Mouse (Mus musculus) kidney, adult 2 months (tissue): ENCODE data around the gene Epor. TPM values are rescaled to one million over a fixed set of nuclear protein-coding genes. Genes with fewer than 3 reads are reported as not detected.

Source experiments
- DNase-seq: peaks from one replicate; pipeline ENCODE4 v3.0.0; 2021
- H3K27ac ChIP-seq: fragments of 200-500 bp; 2 replicates; pipeline ENCODE4 v1.5.1; 2012; ENCODE audit warnings: low read depth, low read length, control low read depth, inconsistent platforms; ENCODE audit not compliant: insufficient read depth
- H3K27me3 ChIP-seq: fragments of 200-500 bp; replicated peaks from 2 replicates; pipeline ENCODE4 v1.6.1; 2012; ENCODE audit warnings: mild to moderate bottlenecking, moderate library complexity, low read length, inconsistent platforms; ENCODE audit not compliant: control insufficient read depth, insufficient read depth
- H3K36me3 ChIP-seq: fragments of 200-500 bp; 2 replicates; pipeline ENCODE4 v1.6.1; 2012; ENCODE audit warnings: mild to moderate bottlenecking, moderate library complexity, low read length, inconsistent platforms; ENCODE audit not compliant: control insufficient read depth, insufficient read depth
- H3K4me1 ChIP-seq: fragments of 200-500 bp; 2 replicates; pipeline ENCODE4 v1.6.1; 2011; ENCODE audit warnings: low read length; ENCODE audit not compliant: control insufficient read depth, insufficient read depth
- H3K4me3 ChIP-seq: fragments of 200-500 bp; 2 replicates; pipeline ENCODE4 v1.5.1; 2011; ENCODE audit warnings: mild to moderate bottlenecking, low read depth, low read length, control low read depth; ENCODE audit not compliant: insufficient read depth
- CTCF ChIP-seq: fragments of 200-500 bp; conservative IDR thresholded peaks from 2 replicates; pipeline ENCODE4 v1.5.1; 2011; ENCODE audit warnings: low read depth, mild to moderate bottlenecking, control low read depth, low read length, moderate library complexity, mixed read lengths; ENCODE audit not compliant: insufficient read depth, insufficient read length
- POLR2A ChIP-seq: fragments of 200-500 bp; IDR thresholded peaks from one replicate; pipeline ENCODE4 v1.6.1; 2011; ENCODE audit warnings: low read depth, low read length, control low read depth
- WGBS: fragments of 180-500 bp; shearing (Covaris S2); methylation state at CpG from one replicate; pipeline ENCODE4 v1.1.7; 2018; 5-methylcytosine and 5-hydroxymethylcytosine counted together
- polyA plus RNA-seq: library from polyadenylated mRNA; depleted of rRNA; stranded (reverse); fragments of >200 nt; gene quantifications from 2 replicates; pipeline ENCODE4 v1.2.3, GENCODE M21; 2012

The Epor gene
- polyA plus RNA-seq, 1 experiment, result 14.0 TPM

DNA sequence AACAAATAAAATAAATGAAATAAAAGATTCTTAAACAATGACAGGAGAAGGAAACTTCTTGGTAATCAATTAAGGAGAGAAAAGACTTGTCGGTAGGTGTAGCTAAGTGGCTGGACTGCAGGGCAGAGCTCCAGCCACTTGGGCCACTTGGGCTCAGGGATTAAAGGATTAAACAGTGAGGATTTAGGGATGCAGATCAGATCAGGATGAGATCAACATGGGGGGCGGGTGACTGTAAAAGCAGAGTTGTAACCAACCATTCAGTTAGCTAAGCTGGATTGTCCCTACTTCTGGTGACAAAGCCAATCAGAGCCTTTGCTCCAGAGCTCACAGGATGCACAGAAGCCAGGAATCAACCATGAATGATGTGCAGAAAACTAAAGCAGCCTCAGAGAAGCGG is 20.6 kb upstream of the Epor start:
- WGBS, result 64% methylated on average over 3 of the region's 3 CpGs
- no peak for TF ChIP-seq POLR2A
- TF ChIP-seq CTCF, result no peak
- no peak overlapping the region for H3K27ac ChIP-seq
- H3K36me3 ChIP-seq, result peaks cover 6% of the 10 kb centered on the region
- no peak for DNase-seq
- H3K4me1 ChIP-seq, result peaks cover 3% of the 10 kb centered on the region; the same call in 1 of the 2 replicates
- H3K4me3 ChIP-seq, result no peak overlapping the region
- no peaks in the 10 kb centered on the region for H3K27me3 ChIP-seq

DNA sequence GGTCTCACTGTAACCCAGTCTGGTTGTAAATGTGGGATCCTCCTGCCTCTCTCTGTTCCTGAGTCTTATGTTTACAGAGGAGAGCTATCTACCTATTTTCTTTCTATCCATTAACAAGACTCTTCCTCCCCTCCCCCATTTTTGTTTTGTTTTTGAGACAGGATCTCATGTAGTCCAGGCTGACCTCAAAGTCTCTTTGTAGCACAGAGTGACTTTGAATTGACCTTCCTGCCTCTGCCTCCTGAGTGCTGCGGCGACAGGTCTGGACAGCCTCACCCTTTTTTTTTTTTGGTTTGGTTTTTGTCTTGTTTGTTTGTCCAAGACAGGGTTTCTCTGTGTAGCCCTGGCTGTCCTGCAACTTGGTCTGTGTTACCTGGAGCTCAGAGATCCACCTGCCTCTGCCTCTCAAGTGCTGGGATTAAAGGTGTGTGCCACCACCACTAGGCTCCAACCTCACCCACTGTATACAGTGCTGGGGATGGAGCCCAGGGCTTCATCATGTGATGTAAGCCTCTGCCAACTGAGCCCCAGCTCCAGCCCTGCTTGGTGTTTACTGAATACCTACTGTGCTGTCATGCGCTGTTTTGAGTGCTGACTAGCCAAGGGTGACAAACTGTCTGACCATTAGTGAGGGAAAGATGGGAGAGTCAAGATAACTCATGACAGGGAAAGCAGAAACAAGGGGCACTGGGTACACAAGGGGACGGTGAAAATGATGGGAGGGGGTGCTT is 15.3 kb upstream of the Epor start:
- no peak for TF ChIP-seq CTCF
- TF ChIP-seq POLR2A, result no peak

DNA sequence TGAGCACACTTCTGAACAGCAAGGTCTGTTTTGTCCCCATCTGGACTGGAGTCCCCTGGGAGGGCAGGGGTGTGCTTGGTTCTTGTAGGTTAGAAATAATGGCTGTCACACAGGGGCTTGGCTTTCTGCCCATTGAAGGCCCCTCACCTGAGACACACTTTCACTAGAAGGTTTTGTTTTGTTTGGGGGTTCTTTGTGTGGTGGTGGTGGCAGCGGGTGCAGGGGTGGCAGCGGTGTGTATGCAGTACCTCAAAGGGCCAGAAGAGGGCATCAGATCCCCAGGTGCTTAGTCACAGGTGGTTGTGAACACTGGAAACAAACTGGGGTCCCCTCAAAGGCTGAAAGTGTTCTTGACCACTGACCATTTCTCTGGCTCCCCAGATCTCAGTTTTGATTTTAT is 14.7 kb upstream of the Epor start:
- Histone ChIP-seq H3K27me3 (no peaks in the 10 kb centered on the region), H3K27ac (no peak overlapping the region), H3K4me3 (no peak overlapping the region), H3K4me1 (no peaks in the 10 kb centered on the region), H3K36me3 (peaks cover 6% of the 10 kb centered on the region)
- WGBS, result 48% methylated on average over 2 of the region's 2 CpGs
- peak; percentile 45 for DNase-seq
- TF ChIP-seq CTCF, result peak; percentile 76
- TF ChIP-seq POLR2A, result no peak

More for the DNA sequence above, 15.3 kb upstream of the Epor start:
- peaks cover 6% of the 10 kb centered on the region for H3K36me3 ChIP-seq
- H3K4me1 ChIP-seq, result no peaks in the 10 kb centered on the region
- WGBS, result 49% methylated on average over 4 of the region's 4 CpGs
- DNase-seq, result peak; percentile 73
- H3K4me3 ChIP-seq, result no peak overlapping the region
- peak overlapping the region; percentile 43; the same call in 1 of the 2 replicates for H3K27ac ChIP-seq
- H3K27me3 ChIP-seq, result no peaks in the 10 kb centered on the region

DNA sequence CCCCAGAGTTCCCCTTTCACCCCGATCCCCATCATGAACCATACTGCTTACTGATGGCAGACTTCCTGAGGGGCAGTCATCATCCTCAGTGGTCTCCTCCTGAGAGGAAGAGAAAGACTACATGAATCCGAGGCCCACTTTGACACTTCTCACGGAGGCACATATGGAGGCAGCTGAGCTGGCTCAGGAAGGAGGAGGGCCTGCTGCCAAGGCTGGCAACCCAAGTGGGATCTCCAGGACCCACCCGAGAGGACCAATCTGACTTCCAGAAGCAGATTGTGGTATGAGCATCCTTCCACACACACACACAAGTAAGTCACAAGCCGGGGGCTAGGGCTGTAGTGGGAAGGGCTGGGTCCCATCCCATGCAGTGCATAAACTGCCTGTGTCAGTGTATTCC is 14.0 kb upstream of the Epor start:
- no peak for TF ChIP-seq POLR2A
- no peak for TF ChIP-seq CTCF
- no peak for DNase-seq
- H3K27ac ChIP-seq, result no peak overlapping the region
- WGBS, result 81% methylated on average over 5 of the region's 5 CpGs
- no peaks in the 10 kb centered on the region for H3K4me1 ChIP-seq
- H3K27me3 ChIP-seq, result no peaks in the 10 kb centered on the region
- peaks cover 6% of the 10 kb centered on the region for H3K36me3 ChIP-seq
- H3K4me3 ChIP-seq, result no peak overlapping the region

DNA sequence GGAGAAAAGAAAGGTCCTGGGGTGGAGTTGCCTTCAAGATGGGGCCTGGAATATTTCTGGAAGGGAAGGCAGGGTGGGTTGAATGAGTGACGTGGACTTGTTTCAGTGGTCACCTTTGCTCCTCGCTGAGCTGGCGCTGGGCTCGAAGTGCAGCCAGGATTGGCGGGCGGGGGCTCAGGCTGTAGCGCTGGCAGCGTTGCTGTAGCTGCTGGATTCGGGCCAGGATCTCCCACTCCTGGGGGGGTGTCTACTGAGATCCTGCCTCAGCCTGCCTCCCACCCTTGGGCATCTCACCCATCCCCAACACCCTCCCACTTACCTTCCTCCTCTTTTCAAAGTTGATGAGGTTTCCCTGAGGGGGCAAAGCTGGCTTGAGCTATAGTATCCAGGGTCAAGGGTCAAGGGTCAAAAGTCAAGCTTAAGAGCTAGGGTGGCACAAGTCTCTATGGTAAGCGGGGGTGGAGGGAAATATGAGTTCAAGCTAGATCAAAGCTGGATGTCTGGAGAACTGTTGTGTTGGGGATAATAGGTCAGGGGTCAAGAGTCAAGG is 13.4 kb upstream of the Epor start:
- WGBS, result 73% methylated on average over 10 of the region's 10 CpGs
- Histone ChIP-seq H3K4me3 (no peak overlapping the region), H3K4me1 (no peaks in the 10 kb centered on the region), H3K27me3 (no peaks in the 10 kb centered on the region), H3K36me3 (peaks cover 5% of the 10 kb centered on the region), H3K27ac (no peak overlapping the region)
- no peak for TF ChIP-seq POLR2A
- no peak for TF ChIP-seq CTCF
- no peak for DNase-seq

DNA sequence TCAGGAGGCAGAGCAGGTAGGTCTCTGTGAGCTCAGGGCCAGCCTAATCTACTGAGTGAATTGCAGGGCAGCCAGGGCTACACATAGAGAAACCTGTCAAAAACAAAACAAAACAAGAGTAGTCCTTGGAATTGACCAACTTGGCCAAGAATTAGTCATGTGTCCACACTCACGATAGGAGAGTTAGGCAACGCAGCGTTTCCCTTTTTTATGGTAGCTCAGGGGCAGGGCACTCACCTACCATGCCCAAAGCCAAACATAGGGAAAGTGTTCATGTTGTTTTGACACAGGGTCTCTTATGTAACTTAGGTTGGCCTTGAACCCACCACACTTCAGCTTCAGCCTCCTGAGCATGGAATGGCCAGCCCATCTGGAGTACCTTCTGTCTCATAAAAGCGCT is 6.0 kb upstream of the Epor start:
- DNase-seq, result no peak
- Histone ChIP-seq H3K4me3 (no peak overlapping the region), H3K4me1 (no peaks in the 10 kb centered on the region), H3K27ac (no peak overlapping the region), H3K36me3 (no peaks in the 10 kb centered on the region; the same call in none of the 2 replicates), H3K27me3 (no peaks in the 10 kb centered on the region)
- TF ChIP-seq CTCF (no peak), POLR2A (no peak)
- 89% methylated on average over 4 of the region's 4 CpGs for WGBS

DNA sequence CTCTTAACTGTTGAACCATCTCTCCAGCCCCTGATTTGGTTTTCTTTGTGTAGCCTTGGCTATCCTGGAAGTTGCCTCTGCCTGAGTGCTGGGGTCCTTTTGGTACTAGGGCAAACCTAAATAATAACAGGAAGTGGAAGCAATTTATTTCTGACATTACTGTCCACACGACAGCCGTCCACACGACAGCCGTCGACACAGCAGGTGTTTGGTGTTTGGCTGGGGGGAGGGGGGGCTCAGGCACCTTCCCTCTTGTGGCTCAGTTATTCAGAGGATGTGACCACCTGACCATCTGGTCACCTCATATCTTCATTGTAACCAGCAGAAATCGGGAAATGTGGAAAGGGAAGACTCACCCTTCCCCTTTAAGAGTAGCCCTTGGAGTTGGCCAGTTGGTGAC is 5.6 kb upstream of the Epor start:
- no peaks in the 10 kb centered on the region for H3K4me1 ChIP-seq
- DNase-seq, result no peak
- H3K4me3 ChIP-seq, result no peak overlapping the region
- no peaks in the 10 kb centered on the region for H3K27me3 ChIP-seq
- no peak for TF ChIP-seq POLR2A
- TF ChIP-seq CTCF, result no peak
- no peak overlapping the region for H3K27ac ChIP-seq
- H3K36me3 ChIP-seq, result no peaks in the 10 kb centered on the region; the same call in none of the 2 replicates
- 35% methylated on average over 6 of the region's 6 CpGs for WGBS
